Mouse (Mus musculus) adipocyte (in vitro differentiated cells): ENCODE measurements around the gene Bax.

ENCODE experiments used
- DNase-seq: peaks from one replicate; pipeline ENCODE4 v3.0.0-alpha.2; 2016; ENCODE audit warnings: low spot score

The Bax gene

GRCm38 (mm10) chr7:45456721-45457203 lies 9.9 kb downstream of the Bax start:
- no peak for DNase-seq

- DNase-seq = no peak
Measured at GRCm38 (mm10) chr7:45455932-45456696, 10.6 kb downstream of the Bax start.

GRCm38 (mm10) chr7:45454971-45455370 lies 11.7 kb downstream of the Bax start:
- DNase-seq = no peak

- peak; percentile 68 for DNase-seq
Measured at GRCm38 (mm10) chr7:45451344-45451982, 15.2 kb downstream of the Bax start.

GRCm38 (mm10) chr7:45449974-45450373 lies 16.7 kb downstream of the Bax start:
- no peak for DNase-seq

GRCm38 (mm10) chr7:45447325-45447990 lies 19.2 kb downstream of the Bax start:
- peak; percentile 33 for DNase-seq

GRCm38 (mm10) chr7:45446589-45446988 lies 20.1 kb downstream of the Bax start:
- no peak for DNase-seq

GRCm38 (mm10) chr7:45443526-45444420 lies 22.9 kb downstream of the Bax start:
- DNase-seq = no peak

GRCm38 (mm10) chr7:45437521-45438276 lies 29.0 kb downstream of the Bax start, which contains the start of gene Ruvbl2:
Gene Ruvbl2, minus strand, starts transcription at chr7:45438096.
- no peak for DNase-seq

- DNase-seq = no peak
Measured at GRCm38 (mm10) chr7:45437046-45437445, 29.7 kb downstream of the Bax start.

GRCm38 (mm10) chr7:45436444-45436843 lies 30.3 kb downstream of the Bax start:
- DNase-seq = no peak

- DNase-seq = peak; percentile 54
Measured at GRCm38 (mm10) chr7:45435038-45435437, 31.7 kb downstream of the Bax start.

GRCm38 (mm10) chr7:45434203-45435015 lies 32.3 kb downstream of the Bax start, which contains the start of gene Gys1:
Gene Gys1, plus strand, starts transcription at chr7:45434844.
- peak; percentile 99 for DNase-seq

GRCm38 (mm10) chr7:45433835-45434202 lies 32.9 kb downstream of the Bax start:
- no peak for DNase-seq

GRCm38 (mm10) chr7:45426556-45426955 lies 40.1 kb downstream of the Bax start:
- DNase-seq = no peak

- no peak for DNase-seq
Measured at GRCm38 (mm10) chr7:45421194-45421593, 45.5 kb downstream of the Bax start.

GRCm38 (mm10) chr7:45420615-45420919 lies 46.1 kb downstream of the Bax start, which contains the start of gene Lhb:
Gene Lhb, plus strand, starts transcription at chr7:45420820.
- no peak for DNase-seq

GRCm38 (mm10) chr7:45419859-45420614 lies 46.7 kb downstream of the Bax start:
- no peak for DNase-seq

GRCm38 (mm10) chr7:45417962-45418492 lies 48.7 kb downstream of the Bax start:
- DNase-seq = no peak
